Comparison of ENCODE assay signal across 12 mouse cellular contexts in the genomic region with DNA sequence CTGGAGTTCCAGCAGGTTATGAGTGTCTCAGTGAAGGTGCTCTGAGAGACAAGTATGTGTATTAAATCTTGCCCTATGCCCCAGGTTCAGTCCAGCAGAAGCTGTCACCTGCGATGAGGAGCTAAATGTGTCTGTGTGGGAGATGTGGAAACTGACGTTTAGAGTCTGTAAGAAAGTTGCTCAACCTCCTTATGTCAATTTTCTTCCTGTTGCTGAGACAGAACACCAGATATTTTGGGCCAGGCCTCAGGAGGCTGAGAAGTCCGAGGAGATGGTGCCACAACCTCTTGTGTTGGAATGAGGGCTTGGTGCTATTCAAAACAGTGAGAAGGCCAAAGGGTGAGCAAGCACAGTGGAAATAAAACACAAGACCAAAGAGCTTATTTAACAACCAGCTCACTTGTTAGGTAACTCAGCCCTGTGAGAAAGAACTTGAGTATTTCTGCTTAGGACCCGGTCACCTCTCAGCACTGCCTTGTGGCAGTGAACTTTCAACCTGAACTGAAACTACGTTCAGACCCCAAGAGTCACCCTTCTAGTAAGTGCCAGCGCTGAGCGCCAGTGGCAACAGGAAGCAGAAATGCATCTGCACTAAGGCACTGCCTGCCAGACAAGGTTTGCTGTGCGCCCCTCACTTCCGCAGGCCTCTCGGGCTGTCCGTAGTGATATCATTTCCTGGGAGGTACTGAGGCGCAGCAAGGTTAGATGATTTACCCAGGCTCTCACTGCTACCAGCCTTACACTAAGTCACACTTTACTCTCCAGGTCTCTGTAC. TPM values are rescaled to one million over a fixed set of nuclear protein-coding genes. Genes with fewer than 3 reads are reported as not detected.
A peak's percentile ranks its signal among the peaks of the same experiment; 100 is the strongest.
DNase-seq lines count a peak whose midpoint lies in the region; ATAC-seq and TF ChIP-seq lines count a peak whose summit lies in the region.
"Had no signal": no experiment of that assay in that cellular context is flagged by ENCODE, and none has a peak within 500 bp of the region (broad histone marks: within the 10 kb centered on the region; RNA-seq: fewer than 3 reads in every experiment).

No protein-coding gene starts in this region.

- no peak overlapping the region for H3K9ac ChIP-seq in kidney, postnatal 0 days (ENCODE audit: low read depth, low read length)
- H3K9ac ChIP-seq: forebrain, embryonic 15.5 days had no signal

- no peak overlapping the region for H3K4me3 ChIP-seq in kidney, postnatal 0 days (replicated peaks; ENCODE audit: low read depth, low read length)
- H3K4me3 ChIP-seq in gastrocnemius, adult 2 months, result no peak overlapping the region
- H3K4me3 ChIP-seq: forebrain, embryonic 15.5 days had no signal

- H3K36me3 ChIP-seq in kidney, postnatal 0 days (ENCODE audit: insufficient read depth, low read length), result no peaks in the 10 kb centered on the region
- H3K36me3 ChIP-seq: forebrain, embryonic 15.5 days had no signal

- no peak for TF ChIP-seq CTCF in kidney, postnatal 0 days (IDR thresholded peaks at IDR 0.05; ENCODE audit: low read depth)
- no peak for TF ChIP-seq CTCF in gastrocnemius, adult 2 months (IDR thresholded peaks at IDR 0.05)

- H3K9me3 ChIP-seq in kidney, postnatal 0 days (replicated peaks; ENCODE audit: low read length), result no peaks in the 10 kb centered on the region
- H3K9me3 ChIP-seq: forebrain, embryonic 15.5 days had no signal

- WGBS in kidney, postnatal 0 days, result 57% methylated on average over 12 of the region's 12 CpGs

- no peaks in the 10 kb centered on the region for H3K4me1 ChIP-seq in kidney, postnatal 0 days (replicated peaks; ENCODE audit: insufficient read depth, low read length)
- H3K4me1 ChIP-seq: forebrain, embryonic 15.5 days had no signal

- ATAC-seq in kidney, postnatal 0 days (replicated peaks; ENCODE audit: low FRiP score, low read depth), result peak; percentile 71; the same call in 1 of the 2 replicates
- ATAC-seq in megakaryocyte-erythroid progenitor cell, adult 5-6 weeks (replicated peaks; ENCODE audit: low FRiP score, low TSS enrichment, poor library complexity, severe bottlenecking), result peak; percentile 80
- ATAC-seq: forebrain, embryonic 15.5 days had no signal

- peak; percentile 13 for DNase-seq in kidney, postnatal 0 days (ENCODE audit: low spot score)
- DNase-seq in kidney, adult 11 months, result no peak
- DNase-seq in kidney, postnatal 36 days, result peak; percentile 6 to 26
- peak; percentile 52 to 76 for DNase-seq in thymus, postnatal 36 days
- no peak for DNase-seq in embryo, embryonic 10 days (ENCODE audit: low spot score)
- no peak for DNase-seq in gastrocnemius, adult 2 months
- no peak for DNase-seq in left cerebral cortex, postnatal 10 days (ENCODE audit: extremely low spot score in 1 of 2, low spot score in 2 of 2)
- DNase-seq: cerebellum, adult 9-10 months had no signal

- H3K27ac ChIP-seq in kidney, postnatal 0 days, result no peak overlapping the region
- no peak overlapping the region for H3K27ac ChIP-seq in gastrocnemius, adult 2 months
- H3K27ac ChIP-seq: forebrain, embryonic 15.5 days had no signal

- no peak overlapping the region for H3K4me2 ChIP-seq in kidney, postnatal 0 days (ENCODE audit: low read length)
- H3K4me2 ChIP-seq: forebrain, embryonic 15.5 days had no signal

- intact Hi-C loops in gastrocnemius, adult 2 months (cut with DNase I), result no loop called here
- intact Hi-C loops in left cerebral cortex, postnatal 10 days (cut with DNase I), result no loop called here

- H3K27me3 ChIP-seq in kidney, postnatal 0 days (ENCODE audit: insufficient read depth, low read length), result no peaks in the 10 kb centered on the region
- H3K27me3 ChIP-seq: forebrain, embryonic 15.5 days had no signal

RNA-seq across cellular contexts. Expression of a gene that starts 17.3 kb away (rescaled TPM):
- polyA plus RNA-seq in kidney, postnatal 0 days (2015; fragmentation: Nextera tagmentation; extraction: Ambion mirVana), result 37.8 and 38.0 TPM in 2 replicates
- total RNA-seq in megakaryocyte-erythroid progenitor cell, adult 5-6 weeks (2014; fragmentation: Nextera tagmentation), result 23.4 and 24.3 TPM in 2 replicates
- 12.1 and 34.6 TPM in 2 replicates for total RNA-seq in megakaryocyte-erythroid progenitor cell, adult 5-6 weeks (2017)
- total RNA-seq in gastrocnemius, adult 2 months (2021), result 10 to 100 TPM; 14.7 to 24.2 TPM
- 10 to 100 TPM; 11.7 to 12.7 TPM for total RNA-seq in left cerebral cortex, postnatal 10 days (2021)

RNA-seq across cellular contexts. Expression of a gene that starts 56.9 kb away (rescaled TPM):
- polyA plus RNA-seq in kidney, postnatal 0 days (2015; fragmentation: Nextera tagmentation; extraction: Ambion mirVana), result not detected in 2 replicates
- not detected in 2 replicates for total RNA-seq in megakaryocyte-erythroid progenitor cell, adult 5-6 weeks (2014; fragmentation: Nextera tagmentation)
- not detected in 2 replicates for total RNA-seq in megakaryocyte-erythroid progenitor cell, adult 5-6 weeks (2017)
- not detected for total RNA-seq in gastrocnemius, adult 2 months (2021)
- total RNA-seq in left cerebral cortex, postnatal 10 days (2021), result not detected
- polyA plus RNA-seq: midbrain, postnatal 0 days; stomach, embryonic 14.5 days had no signal

Comparison
In these comparisons a context has a peak if more than half of its experiments do, and no peak if none do; other contexts are left out.
1. DNase-seq: peak in kidney, postnatal 0 days (single experiment), kidney, postnatal 36 days (2 of 2) and thymus, postnatal 36 days (2 of 2); none in kidney, adult 11 months (single experiment), embryo, embryonic 10 days (single experiment), gastrocnemius, adult 2 months (single experiment) and left cerebral cortex, postnatal 10 days (0 of 2).